Mouse (Mus musculus) bone marrow, adult 2 months (tissue): Measurements from ENCODE around the gene Itgb3. TPM values are rescaled to one million over a fixed set of nuclear protein-coding genes. Genes with fewer than 3 reads are reported as not detected.

Experiments used
- H3K27ac ChIP-seq: fragments of 200-500 bp; 2 replicates; pipeline ENCODE4 v1.5.1; 2012; ENCODE audit warnings: low read depth, mild to moderate bottlenecking, control low read depth, inconsistent platforms, low read length; ENCODE audit not compliant: control insufficient read depth, poor library complexity, insufficient read depth
- H3K4me1 ChIP-seq: fragments of 200-500 bp; 2 replicates; pipeline ENCODE4 v1.6.1; 2011; ENCODE audit warnings: low read length; ENCODE audit not compliant: control insufficient read depth, insufficient read depth
- H3K4me3 ChIP-seq: fragments of 200-500 bp; replicated peaks from 2 replicates; pipeline ENCODE3; 2011; ENCODE audit warnings: mild to moderate bottlenecking, low read depth, low read length, control low read depth; ENCODE audit not compliant: control insufficient read depth
- CTCF ChIP-seq: fragments of 200-500 bp; IDR thresholded peaks from 2 replicates; pipeline ENCODE4 v1.5.1; 2011; ENCODE audit warnings: low read length, control low read depth; ENCODE audit not compliant: control insufficient read depth, insufficient read depth
- POLR2A ChIP-seq: fragments of 200-500 bp; IDR thresholded peaks from 2 replicates; pipeline ENCODE4 v1.6.1; 2011; ENCODE audit warnings: low read depth, mild to moderate bottlenecking, control low read depth, low read length, borderline replicate concordance; ENCODE audit not compliant: control insufficient read depth
- WGBS: fragments of 180-500 bp; shearing (Covaris S2); methylation state at CpG from one replicate; pipeline ENCODE4 v1.1.7; 2018; 5-methylcytosine and 5-hydroxymethylcytosine counted together
- polyA plus RNA-seq: library from polyadenylated mRNA; stranded (reverse); fragments of >200 nt; gene quantifications from 2 replicates; pipeline ENCODE4 v1.2.4, GENCODE M21; 2011; ENCODE audit warnings: low replicate concordance; ENCODE audit not compliant: missing spikeins, insufficient read depth, insufficient read length

The Itgb3 gene
- polyA plus RNA-seq, 1 experiment = 141 TPM

DNA sequence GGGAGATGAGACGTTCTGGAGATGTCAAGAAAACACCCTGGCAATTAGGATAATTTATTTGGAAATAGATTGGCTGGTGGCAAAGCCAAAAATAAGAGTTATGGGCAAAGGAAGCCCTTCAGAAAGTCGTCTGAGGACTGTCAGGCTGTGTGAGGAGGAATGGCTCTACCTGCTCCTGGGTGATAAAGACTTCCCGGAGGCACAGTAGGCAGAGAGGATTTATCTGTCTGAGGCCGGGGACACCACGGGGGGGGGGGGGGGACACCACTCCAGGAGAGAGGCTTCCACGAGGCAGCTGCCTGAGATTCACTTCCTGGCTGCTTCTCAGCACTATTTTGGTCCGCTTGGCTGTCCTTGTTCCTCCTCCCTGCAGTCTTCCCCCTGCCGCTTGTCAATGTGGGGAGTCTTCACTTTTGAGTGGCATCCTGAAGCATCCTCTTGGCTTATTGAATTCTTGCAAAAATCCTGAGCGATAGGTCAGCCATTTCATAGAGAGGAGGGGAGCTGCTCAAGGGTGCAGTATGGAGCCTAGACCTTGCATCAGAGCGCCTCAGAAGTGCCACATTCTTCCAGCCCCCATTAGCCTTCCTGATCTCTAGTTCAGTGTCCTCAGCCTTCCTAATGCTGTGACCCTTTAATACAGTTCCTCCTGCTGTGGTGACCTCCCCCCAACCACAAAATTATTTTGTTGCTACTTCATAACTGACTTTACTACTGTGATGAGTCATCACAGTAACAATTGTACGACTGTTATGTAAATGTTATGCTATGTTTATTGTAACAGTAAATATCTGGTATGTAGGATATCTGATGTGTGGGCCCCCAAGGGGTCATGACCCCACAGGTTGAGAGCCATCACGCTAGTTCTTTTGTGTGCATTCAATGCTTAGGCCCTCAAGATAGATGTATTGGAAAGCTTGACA lies 14.5 kb downstream of the Itgb3 start:
- H3K27ac ChIP-seq = no peak overlapping the region
- no peak overlapping the region for H3K4me3 ChIP-seq
- peaks cover 4% of the 10 kb centered on the region; the same call in 1 of the 2 replicates for H3K4me1 ChIP-seq
- 21% methylated on average over 12 of the region's 12 CpGs for WGBS
- TF ChIP-seq POLR2A (no peak), CTCF (no peak)

- TF ChIP-seq POLR2A = no peak
- no peak for TF ChIP-seq CTCF
- no peak overlapping the region for H3K4me3 ChIP-seq
- H3K4me1 ChIP-seq = peaks cover 3% of the 10 kb centered on the region; the same call in 1 of the 2 replicates
- no peak overlapping the region for H3K27ac ChIP-seq
- WGBS = 41% methylated on average over 6 of the region's 6 CpGs
These were observed 17.1 kb downstream of the Itgb3 start for GRCm38 (mm10) chr11:104624791-104625391.

DNA sequence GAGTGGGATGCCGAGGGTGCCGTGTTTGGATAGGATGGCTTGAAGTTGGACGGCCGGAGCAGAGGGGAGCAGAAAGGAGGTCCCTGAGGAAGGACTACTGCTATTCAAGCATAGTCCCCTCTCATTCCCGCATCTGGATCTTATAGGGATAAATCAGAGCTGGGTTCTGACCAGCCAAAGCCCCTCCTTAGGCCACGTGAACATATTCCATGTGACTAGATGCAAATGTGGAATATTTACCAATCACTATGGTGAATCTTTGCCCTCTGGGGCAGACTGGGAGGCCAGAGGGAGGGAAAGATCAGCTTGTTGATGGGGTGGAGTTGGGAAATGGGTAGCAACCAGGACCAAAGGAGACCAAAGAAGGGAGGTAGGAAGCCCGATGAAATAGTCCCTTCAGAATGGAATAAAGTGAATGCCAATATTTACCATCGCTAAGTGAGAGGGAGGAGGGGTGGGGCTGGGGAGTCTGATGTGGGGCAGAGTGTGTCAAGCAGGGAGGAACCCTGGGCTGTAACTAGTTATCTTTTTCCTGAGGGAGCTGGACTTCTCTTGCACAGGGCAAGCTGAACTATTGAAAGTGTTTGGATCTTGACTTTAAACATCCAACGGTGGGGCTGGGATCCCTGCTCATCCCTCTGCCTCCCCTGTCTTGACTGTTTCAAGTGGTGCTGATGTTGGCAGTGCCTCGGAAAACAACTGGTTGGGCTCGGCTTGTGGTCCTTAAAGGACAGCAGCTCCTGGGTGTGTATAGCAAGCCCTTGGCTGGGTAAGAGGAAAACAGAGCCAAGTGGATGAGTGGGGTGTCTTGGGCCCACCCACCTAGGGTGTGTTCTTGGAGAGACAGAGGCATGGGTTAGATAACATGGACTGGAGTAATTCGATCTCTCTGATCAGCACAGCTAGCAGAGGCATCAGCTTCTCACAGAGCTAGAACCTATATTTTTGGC lies 17.9 kb downstream of the Itgb3 start:
- no peak overlapping the region for H3K4me3 ChIP-seq
- no peak overlapping the region for H3K27ac ChIP-seq
- 67% methylated on average over 12 of the region's 12 CpGs for WGBS
- no peak for TF ChIP-seq POLR2A
- no peak for TF ChIP-seq CTCF
- H3K4me1 ChIP-seq = peaks cover 3% of the 10 kb centered on the region; the same call in 1 of the 2 replicates

DNA sequence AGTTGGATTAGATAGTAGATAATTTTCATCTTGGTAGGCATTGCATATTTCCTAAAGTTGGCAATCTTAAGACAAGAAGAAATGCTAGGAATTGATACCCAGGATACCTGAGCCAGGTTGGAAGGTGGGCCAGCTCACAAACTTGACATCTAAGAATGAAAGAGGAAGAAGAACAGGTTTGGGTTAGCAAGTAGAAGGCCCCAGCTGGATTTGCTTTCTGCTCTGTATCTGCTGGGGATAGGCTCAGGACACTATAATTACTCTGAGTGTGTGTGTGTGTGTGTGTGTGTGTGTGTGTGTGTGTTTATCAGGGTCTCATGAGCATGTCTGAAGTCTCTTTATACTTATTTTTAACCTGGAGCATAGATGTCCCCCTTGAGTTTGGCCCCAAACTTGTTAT lies 18.8 kb downstream of the Itgb3 start:
- no peak for TF ChIP-seq CTCF
- TF ChIP-seq POLR2A = no peak
- Histone ChIP-seq H3K4me1 (peaks cover 3% of the 10 kb centered on the region; the same call in 1 of the 2 replicates), H3K4me3 (no peak overlapping the region), H3K27ac (no peak overlapping the region)

DNA sequence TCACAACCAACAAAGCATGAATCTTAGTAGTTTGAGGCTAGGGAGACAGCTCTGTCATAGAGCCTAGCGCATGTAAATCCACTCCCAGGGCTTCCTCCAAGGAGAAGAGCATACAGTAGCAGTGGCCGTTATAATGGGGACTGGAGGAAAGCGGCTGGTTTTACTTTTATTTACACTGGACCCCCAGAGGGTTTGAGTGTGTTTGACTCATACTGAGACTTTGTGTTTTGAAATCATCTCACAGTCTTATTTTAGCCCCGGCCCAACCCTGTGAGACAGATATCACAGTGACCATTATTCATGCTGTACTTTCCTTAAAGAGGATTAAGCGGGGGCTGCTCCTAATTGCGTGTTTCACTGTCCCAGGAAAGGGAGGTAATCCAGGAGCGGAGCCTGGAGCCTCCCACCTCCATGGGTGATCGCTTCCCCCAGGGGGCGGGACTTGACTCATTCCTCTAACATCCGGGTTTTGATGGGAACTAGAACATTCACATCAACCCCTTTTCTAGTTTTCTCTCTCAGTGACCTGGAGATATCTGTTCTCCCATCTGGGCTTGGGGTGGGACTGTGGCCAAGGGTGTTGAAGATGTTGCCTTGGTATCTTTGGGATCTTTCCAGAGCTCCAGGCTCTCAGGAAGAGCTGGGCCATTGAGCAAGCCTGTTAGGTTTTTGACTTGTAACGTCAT lies 20.0 kb downstream of the Itgb3 start:
- 79% methylated on average over 11 of the region's 11 CpGs for WGBS
- no peak overlapping the region for H3K4me3 ChIP-seq
- peaks cover 3% of the 10 kb centered on the region; the same call in 1 of the 2 replicates for H3K4me1 ChIP-seq
- H3K27ac ChIP-seq = no peak overlapping the region
- TF ChIP-seq CTCF (no peak), POLR2A (no peak)

- Histone ChIP-seq H3K4me1 (peaks cover 1% of the 10 kb centered on the region; the same call in 1 of the 2 replicates), H3K4me3 (no peak overlapping the region), H3K27ac (no peak overlapping the region)
- WGBS = 43% methylated on average over 5 of the region's 5 CpGs
- TF ChIP-seq CTCF = no peak
- no peak for TF ChIP-seq POLR2A
These were observed 20.8 kb downstream of the Itgb3 start for GRCm38 (mm10) chr11:104628566-104628965.

- no peaks in the 10 kb centered on the region; the same call in 1 of the 2 replicates for H3K4me1 ChIP-seq
- no peak for TF ChIP-seq CTCF
- no peak for TF ChIP-seq POLR2A
- WGBS = 25% methylated on average over 7 of the region's 7 CpGs
- H3K27ac ChIP-seq = no peak overlapping the region
- no peak overlapping the region for H3K4me3 ChIP-seq
These were observed 22.5 kb downstream of the Itgb3 start for GRCm38 (mm10) chr11:104630185-104630835.
